ENCODE assay signal across 8 mouse cellular contexts in genomic region chr19:12004216-12005008, GRCm38 (mm10). TPM values are rescaled to one million over a fixed set of nuclear protein-coding genes. Genes with fewer than 3 reads are reported as not detected.
DNase-seq lines count a peak whose midpoint lies in the region; ATAC-seq lines count a peak whose summit lies in the region.

No protein-coding gene starts in this region.

- peak overlapping the region; percentile 78 for H3K27ac ChIP-seq in hindbrain, embryonic 16.5 days (ENCODE audit: low read depth, low read length)
- H3K27ac ChIP-seq in liver, embryonic 15.5 days (replicated peaks) = peak overlapping the region; percentile 85

- no peaks in the 10 kb centered on the region for H3K9me3 ChIP-seq in hindbrain, embryonic 16.5 days (ENCODE audit: control insufficient read depth, low read length)
- no peaks in the 10 kb centered on the region for H3K9me3 ChIP-seq in liver, embryonic 15.5 days (replicated peaks)

- WGBS in hindbrain, embryonic 16.5 days = 53% methylated on average over 9 of the region's 9 CpGs
- WGBS in liver, embryonic 15.5 days (ENCODE audit: insufficient replicate concordance) = 38% methylated on average over 9 of the region's 9 CpGs

- peak overlapping the region; percentile 51 for H3K4me3 ChIP-seq in hindbrain, embryonic 16.5 days (ENCODE audit: low read length)
- peak overlapping the region; percentile 79 for H3K4me3 ChIP-seq in liver, embryonic 15.5 days (replicated peaks)

- H3K4me1 ChIP-seq in hindbrain, embryonic 16.5 days (ENCODE audit: control insufficient read depth, insufficient read depth, low read depth, low read length) = peaks cover 9% of the 10 kb centered on the region
- H3K4me1 ChIP-seq in liver, embryonic 15.5 days (replicated peaks) = peaks cover 61% of the 10 kb centered on the region

- peak overlapping the region; percentile 57 for H3K4me2 ChIP-seq in hindbrain, embryonic 16.5 days (ENCODE audit: low read length)
- peak overlapping the region; percentile 90 for H3K4me2 ChIP-seq in liver, embryonic 15.5 days

- no peak for DNase-seq in cerebellum, postnatal 4 days (ENCODE audit: low spot score in 2 of 2)
- peak; percentile 66 for DNase-seq in 3T3-L1 (ENCODE audit: low read depth, low spot score)
- peak; percentile 74 for DNase-seq in cerebellum, adult 9-10 months
- no peak for DNase-seq in ovary, adult 18-20 months (ENCODE audit: low spot score)
- no peak for DNase-seq in thymus, postnatal 4 days

- peak; percentile 3; the same call in 1 of the 2 replicates for ATAC-seq in cerebellum, adult (ENCODE audit: insufficient number of reproducible peaks, low FRiP score, low TSS enrichment)
- no peak for ATAC-seq in hindbrain, embryonic 16.5 days
- ATAC-seq in liver, embryonic 15.5 days (ENCODE audit: insufficient read depth) = no peak

- no peaks in the 10 kb centered on the region for H3K27me3 ChIP-seq in hindbrain, embryonic 16.5 days (replicated peaks; ENCODE audit: control insufficient read depth, insufficient read depth, low read length)
- H3K27me3 ChIP-seq in liver, embryonic 15.5 days = no peaks in the 10 kb centered on the region; the same call in 1 of the 2 replicates

- H3K36me3 ChIP-seq in hindbrain, embryonic 16.5 days (ENCODE audit: control insufficient read depth, insufficient read depth, low read length) = no peaks in the 10 kb centered on the region
- H3K36me3 ChIP-seq in liver, embryonic 15.5 days (replicated peaks) = no peaks in the 10 kb centered on the region

- peak overlapping the region; percentile 66 for H3K9ac ChIP-seq in hindbrain, embryonic 16.5 days (ENCODE audit: low read depth, low read length)
- no peak overlapping the region; the same call in 1 of the 2 replicates for H3K9ac ChIP-seq in liver, embryonic 15.5 days

RNA-seq across cellular contexts. Expression of gene Olfr1423, which starts 36.7 kb away (rescaled TPM):
- polyA plus RNA-seq in hindbrain, embryonic 16.5 days (2015; fragmentation: Nextera tagmentation; extraction: Ambion mirVana) = not detected in 2 replicates
- 0.01 TPM in 1 of 2 replicates, not detected in the other for polyA plus RNA-seq in liver, embryonic 15.5 days (2015; fragmentation: Nextera tagmentation; extraction: Ambion mirVana)

RNA-seq across cellular contexts. Expression of gene Osbp, which starts 38.7 kb away (rescaled TPM):
- polyA plus RNA-seq in hindbrain, embryonic 16.5 days (2015; fragmentation: Nextera tagmentation; extraction: Ambion mirVana) = 3.0 and 3.2 TPM in 2 replicates
- 1.9 and 2.0 TPM in 2 replicates for polyA plus RNA-seq in liver, embryonic 15.5 days (2015; fragmentation: Nextera tagmentation; extraction: Ambion mirVana)

RNA-seq across cellular contexts. Expression of gene Olfr1424, which starts 58.1 kb away (rescaled TPM):
- polyA plus RNA-seq in hindbrain, embryonic 16.5 days (2015; fragmentation: Nextera tagmentation; extraction: Ambion mirVana) = not detected in 2 replicates
- polyA plus RNA-seq in liver, embryonic 15.5 days (2015; fragmentation: Nextera tagmentation; extraction: Ambion mirVana) = not detected in 2 replicates

Comparison
In these comparisons a context has a peak if more than half of its experiments do, and no peak if none do; other contexts are left out.
1. DNase-seq: peak in 3T3-L1 (single experiment) and cerebellum, adult 9-10 months (single experiment); none in cerebellum, postnatal 4 days (0 of 2), ovary, adult 18-20 months (single experiment) and thymus, postnatal 4 days (single experiment).